Mouse (Mus musculus) v-Abl transformed pro-B cells (cell line): Measurements from ENCODE around the gene Opcml.

Source experiments
- in situ Hi-C, 2 experiments: fragments of 400-800 bp; cut with MboI; formaldehyde crosslinking; loops; one replicate each; pipeline ENCODE4 v1.15.1; 2025; ENCODE audit not compliant: unreplicated experiment in 2 of 2

Gene Opcml

GRCm38 (mm10) chr9:27996536-27996935 lies 206.0 kb downstream of the Opcml start:
- in situ Hi-C loops: no loop called here

GRCm38 (mm10) chr9:27998767-27999166 lies 208.2 kb downstream of the Opcml start:
- in situ Hi-C loops: no loop called here

GRCm38 (mm10) chr9:28003131-28003530 lies 212.6 kb downstream of the Opcml start:
- in situ Hi-C loops: no loop called here

GRCm38 (mm10) chr9:28011483-28011882 lies 220.9 kb downstream of the Opcml start:
- in situ Hi-C loops: no loop called here

GRCm38 (mm10) chr9:28012664-28013063 lies 222.1 kb downstream of the Opcml start:
- in situ Hi-C loops: no loop called here

GRCm38 (mm10) chr9:28013192-28013591 lies 222.6 kb downstream of the Opcml start:
- in situ Hi-C loops: no loop called here

GRCm38 (mm10) chr9:28028156-28028555 lies 237.6 kb downstream of the Opcml start:
- in situ Hi-C loops: no loop called here

GRCm38 (mm10) chr9:28028788-28029393 lies 238.3 kb downstream of the Opcml start:
- in situ Hi-C loops: no loop called here

GRCm38 (mm10) chr9:28049157-28049556 lies 258.6 kb downstream of the Opcml start:
- in situ Hi-C loops: no loop called here

- in situ Hi-C loops: no loop called here
Measured at GRCm38 (mm10) chr9:28057171-28057845, 266.7 kb downstream of the Opcml start.

GRCm38 (mm10) chr9:28065126-28065525 lies 274.6 kb downstream of the Opcml start:
- in situ Hi-C loops: no loop called here

GRCm38 (mm10) chr9:28080694-28081093 lies 290.1 kb downstream of the Opcml start:
- in situ Hi-C loops: no loop called here

GRCm38 (mm10) chr9:28083754-28084153 lies 293.2 kb downstream of the Opcml start:
- in situ Hi-C loops: no loop called here

GRCm38 (mm10) chr9:28084273-28084726 lies 293.7 kb downstream of the Opcml start:
- in situ Hi-C loops: no loop called here

- in situ Hi-C loops: no loop called here
Measured at GRCm38 (mm10) chr9:28091395-28091794, 300.8 kb downstream of the Opcml start.

GRCm38 (mm10) chr9:28094722-28095121 lies 304.1 kb downstream of the Opcml start:
- in situ Hi-C loops: no loop called here

- in situ Hi-C loops: no loop called here
Measured at GRCm38 (mm10) chr9:28096204-28096603, 305.6 kb downstream of the Opcml start.

- in situ Hi-C loops: no loop called here
Measured at GRCm38 (mm10) chr9:28101981-28102380, 311.4 kb downstream of the Opcml start.

- in situ Hi-C loops: no loop called here
Measured at GRCm38 (mm10) chr9:28121858-28122257, 331.3 kb downstream of the Opcml start.

GRCm38 (mm10) chr9:28128735-28129134 lies 338.2 kb downstream of the Opcml start:
- in situ Hi-C loops: no loop called here

- in situ Hi-C loops: no loop called here
Measured at GRCm38 (mm10) chr9:28131521-28131920, 340.9 kb downstream of the Opcml start.

- in situ Hi-C loops: no loop called here
Measured at GRCm38 (mm10) chr9:28136614-28137013, 346.0 kb downstream of the Opcml start.
